Mouse (Mus musculus): Measurements from ENCODE around the gene Bicdl1.

DNA sequence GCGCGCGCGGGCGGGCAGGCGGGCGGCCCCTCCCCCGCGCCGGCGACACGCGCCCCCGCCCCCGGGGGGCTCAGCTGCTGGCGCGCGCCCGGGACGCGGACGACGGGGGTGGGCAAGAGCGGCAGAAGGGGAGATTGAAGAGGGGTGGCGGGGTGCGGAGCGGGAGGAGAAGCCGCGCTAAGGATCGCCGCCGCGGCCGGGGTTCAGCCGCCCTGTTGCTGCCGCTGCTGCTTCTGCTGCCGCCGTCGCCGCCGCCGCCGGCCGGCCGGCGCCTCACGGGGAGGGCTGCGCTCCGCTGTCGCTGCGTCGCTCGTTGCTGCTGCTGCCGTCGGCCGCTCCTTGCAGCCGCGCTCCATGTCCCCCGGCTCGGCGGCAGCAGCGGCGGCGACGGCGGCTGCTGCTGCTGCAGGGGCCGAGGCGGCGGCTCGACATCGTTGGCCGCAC, 333 bp upstream of the Bicdl1 start:
- no peak for TF ChIP-seq CTCF (IDR thresholded peaks at IDR 0.05; ENCODE audit: low read depth)
- TF ChIP-seq EP300 (IDR thresholded peaks at IDR 0.05; ENCODE audit: low read depth): no peak

Measured in liver, embryonic 14.5 days (tissue).